Mouse (Mus musculus) kidney, postnatal 0 days (tissue): Measurements from ENCODE around the gene Myo18a. TPM values are rescaled to one million over a fixed set of nuclear protein-coding genes. Genes with fewer than 3 reads are reported as not detected.
A peak's percentile ranks its signal among the peaks of the same experiment; 100 is the strongest.

Experiments used
- ATAC-seq: fragments of 200-750 bp; cut with Nextera tagmentation; replicated peaks from 2 replicates; pipeline ENCODE4 v1.8.0; 2017; ENCODE audit warnings: low read depth, moderate number of reproducible peaks, moderate TSS enrichment, moderate library complexity; ENCODE audit not compliant: low FRiP score
- DNase-seq: peaks from one replicate; pipeline ENCODE4 v3.0.0-alpha.2; 2016; ENCODE audit warnings: low spot score
- H3K27ac ChIP-seq: fragments of 300-500 bp; sonication (generic); 2 replicates; pipeline ENCODE4 v1.5.1; 2014; ENCODE audit warnings: mild to moderate bottlenecking
- H3K27me3 ChIP-seq: fragments of 300-500 bp; sonication (generic); 2 replicates; pipeline ENCODE4 v1.6.1; 2014; ENCODE audit warnings: low read length, mixed read lengths; ENCODE audit not compliant: insufficient read depth
- H3K36me3 ChIP-seq: fragments of 300-500 bp; sonication (generic); 2 replicates; pipeline ENCODE4 v1.6.1; 2014; ENCODE audit warnings: low read length, mixed read lengths; ENCODE audit not compliant: insufficient read depth
- H3K4me1 ChIP-seq: fragments of 300-500 bp; sonication (generic); replicated peaks from 2 replicates; pipeline ENCODE4 v1.6.1; 2014; ENCODE audit warnings: antibody characterized with exemption, low read length, mixed read lengths; ENCODE audit not compliant: insufficient read depth
- H3K4me2 ChIP-seq: fragments of 300-500 bp; sonication (generic); 2 replicates; pipeline ENCODE4 v1.6.1; 2014; ENCODE audit warnings: mild to moderate bottlenecking, low read length, moderate library complexity, mixed read lengths
- H3K4me3 ChIP-seq: fragments of 300-500 bp; sonication (generic); replicated peaks from 2 replicates; pipeline ENCODE4 v1.5.1; 2014; ENCODE audit warnings: low read depth, low read length
- H3K9ac ChIP-seq: fragments of 300-500 bp; sonication (generic); 2 replicates; pipeline ENCODE4 v1.6.1; 2014; ENCODE audit warnings: low read depth, low read length
- H3K9me3 ChIP-seq: fragments of 300-500 bp; sonication (generic); replicated peaks from 2 replicates; pipeline ENCODE4 v1.6.1; 2016; ENCODE audit warnings: low read length, inconsistent platforms, mixed read lengths
- CTCF ChIP-seq: IDR thresholded peaks from 2 replicates; pipeline ENCODE4 v1.5.1; 2016; ENCODE audit warnings: antibody characterized with exemption, low read depth, mild to moderate bottlenecking, moderate library complexity
- WGBS: fragments of 180-500 bp; shearing (Covaris S2); extraction: QIAGEN DNeasy Blood & Tissue Kit; methylation state at CpG from one replicate; pipeline ENCODE4 v1.1.7; 2014; 5-methylcytosine and 5-hydroxymethylcytosine counted together
- polyA plus RNA-seq: library from polyadenylated mRNA; unstranded; fragments of >200 nt; fragmentation: Nextera tagmentation; extraction: Ambion mirVana; gene quantifications from 2 replicates; pipeline ENCODE4 v1.2.1, GENCODE M21; 2015

The Myo18a gene
- polyA plus RNA-seq, 1 experiment from 2014 or later = 26.5 TPM

DNA sequence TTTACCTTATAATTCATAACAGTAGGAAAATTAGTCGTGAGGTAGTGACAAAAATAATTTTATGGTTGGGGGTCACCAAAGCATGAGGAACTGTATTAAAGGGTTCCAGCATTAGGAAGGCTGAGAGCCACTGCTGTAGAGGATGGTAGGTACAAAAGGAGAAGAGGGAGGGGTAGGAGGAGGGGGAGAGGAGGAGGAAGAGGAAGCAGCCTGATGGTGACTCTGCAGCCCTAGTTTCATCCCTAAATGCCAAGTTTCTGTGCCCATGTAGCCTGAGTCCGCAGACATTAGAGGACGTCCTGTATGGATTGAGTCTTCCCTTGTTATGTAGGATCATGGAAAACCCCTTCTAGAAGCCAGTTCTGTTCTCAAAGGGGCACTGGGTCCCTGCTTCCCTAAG is 110.1 kb downstream of the Myo18a start:
- no peaks in the 10 kb centered on the region for H3K36me3 ChIP-seq
- no peak for ATAC-seq
- 38% methylated on average over 3 of the region's 3 CpGs for WGBS

DNA sequence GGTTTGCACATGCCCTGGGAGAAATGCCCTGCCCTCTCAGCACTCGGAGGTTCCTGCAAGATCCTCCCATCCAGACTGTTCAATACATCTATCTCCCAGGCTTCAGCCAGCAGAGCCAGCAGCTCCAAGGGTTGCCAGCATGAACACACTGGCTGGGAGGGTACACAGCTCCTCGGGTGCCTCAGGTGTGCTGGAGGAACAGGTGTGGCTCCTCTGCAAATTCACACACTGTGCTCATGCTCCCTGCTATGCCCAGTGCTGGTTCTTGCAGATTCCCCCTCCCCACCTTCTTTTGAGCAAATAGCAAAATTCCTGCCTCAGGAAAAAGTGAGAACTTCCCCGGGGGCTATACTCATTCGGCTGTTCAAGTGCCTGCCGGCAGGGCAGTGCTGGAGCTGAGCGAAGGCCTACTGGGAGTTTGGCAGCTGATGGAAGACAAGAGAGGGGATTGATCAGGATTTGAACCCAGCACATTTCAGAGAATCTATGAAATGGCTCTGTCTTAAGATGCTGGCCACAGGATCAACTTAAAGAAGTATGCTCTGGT is 111.7 kb downstream of the Myo18a start:
- H3K9ac ChIP-seq = no peak overlapping the region
- H3K4me1 ChIP-seq = peaks cover 14% of the 10 kb centered on the region; the same call in 1 of the 2 replicates
- no peaks in the 10 kb centered on the region for H3K9me3 ChIP-seq
- no peak for DNase-seq
- WGBS = 65% methylated on average over 6 of the region's 6 CpGs
- no peak for TF ChIP-seq CTCF
- no peak overlapping the region for H3K4me2 ChIP-seq
- no peak for ATAC-seq
- no peak overlapping the region for H3K27ac ChIP-seq
- H3K27me3 ChIP-seq = no peaks in the 10 kb centered on the region
- no peaks in the 10 kb centered on the region for H3K36me3 ChIP-seq
- H3K4me3 ChIP-seq = no peak overlapping the region

More for the DNA sequence above, 110.1 kb downstream of the Myo18a start:
- no peak for DNase-seq
- H3K27me3 ChIP-seq = no peaks in the 10 kb centered on the region
- H3K27ac ChIP-seq = no peak overlapping the region
- H3K4me3 ChIP-seq = no peak overlapping the region
- no peak overlapping the region for H3K9ac ChIP-seq
- no peak for TF ChIP-seq CTCF
- no peaks in the 10 kb centered on the region for H3K9me3 ChIP-seq
- H3K4me1 ChIP-seq = peaks cover 14% of the 10 kb centered on the region; the same call in 1 of the 2 replicates
- no peak overlapping the region for H3K4me2 ChIP-seq

DNA sequence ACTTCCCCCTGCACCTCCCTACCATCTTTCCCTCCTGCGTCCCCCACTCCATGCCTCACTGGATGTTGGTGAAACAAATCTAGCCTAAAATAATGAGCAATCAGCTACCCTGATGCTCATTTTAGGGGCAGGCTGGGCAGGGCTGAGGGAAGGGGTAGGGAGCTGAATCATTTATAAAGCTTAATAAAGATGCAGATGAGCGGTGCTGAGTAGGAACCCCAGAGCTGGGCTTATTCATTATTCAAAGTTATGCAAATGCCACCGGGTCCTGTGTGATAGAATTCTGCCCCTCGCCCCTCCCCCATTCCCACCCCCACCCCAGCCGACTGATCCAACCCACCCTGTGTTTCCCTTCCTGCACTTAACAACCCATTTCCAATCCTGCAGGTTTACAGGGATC is 112.2 kb downstream of the Myo18a start:
- H3K36me3 ChIP-seq = no peaks in the 10 kb centered on the region
- no peak overlapping the region for H3K9ac ChIP-seq
- no peak overlapping the region for H3K27ac ChIP-seq
- H3K9me3 ChIP-seq = no peaks in the 10 kb centered on the region
- DNase-seq = no peak
- H3K4me1 ChIP-seq = peaks cover 14% of the 10 kb centered on the region; the same call in 1 of the 2 replicates
- H3K4me3 ChIP-seq = no peak overlapping the region
- no peaks in the 10 kb centered on the region for H3K27me3 ChIP-seq
- no peak for TF ChIP-seq CTCF
- WGBS = 48% methylated on average over 5 of the region's 5 CpGs
- H3K4me2 ChIP-seq = no peak overlapping the region
- no peak for ATAC-seq

DNA sequence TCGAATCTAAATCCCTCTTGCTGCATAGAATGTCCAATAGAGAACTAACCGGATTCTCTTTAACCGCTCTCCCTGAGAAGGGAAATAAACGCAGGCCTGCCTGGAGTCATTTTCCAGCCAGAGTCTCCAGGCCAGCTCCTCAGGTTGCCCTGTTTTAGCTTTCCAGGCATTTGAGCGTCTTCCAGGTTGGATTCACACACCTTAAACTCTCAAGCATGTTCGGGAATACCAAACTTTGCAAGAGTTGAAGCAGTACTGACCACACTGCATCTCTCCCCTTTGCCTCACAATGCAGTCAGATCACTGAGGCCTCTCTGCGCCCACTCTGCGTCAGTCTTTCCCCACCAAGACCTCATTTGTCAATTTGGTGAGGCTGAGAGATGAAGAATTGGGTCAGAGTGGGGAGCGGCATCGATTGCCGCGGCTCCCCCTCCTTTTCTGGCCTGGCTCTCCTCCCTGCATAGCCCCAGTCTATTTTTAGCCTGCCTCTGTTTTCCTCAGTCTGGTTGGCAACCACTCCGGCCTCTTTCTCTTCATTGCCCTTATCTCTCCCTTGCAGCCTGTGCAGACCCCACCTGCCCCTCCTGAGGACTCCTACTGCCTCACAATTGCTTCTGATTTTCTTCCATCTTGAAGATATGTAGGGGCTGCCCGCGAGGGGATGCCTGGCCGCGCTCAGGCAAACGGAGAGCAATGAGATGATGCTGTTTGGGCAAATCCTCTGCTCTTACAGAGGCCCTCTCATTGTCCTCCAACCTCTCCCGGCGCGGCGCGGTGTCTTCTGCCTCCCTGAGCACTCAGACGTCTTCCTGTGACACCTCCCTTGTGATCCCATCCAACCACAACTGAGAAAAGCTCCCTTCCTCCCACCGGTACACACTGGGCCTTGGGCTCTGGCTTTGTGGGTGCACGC is 113.1 kb downstream of the Myo18a start:
- no peak overlapping the region for H3K9ac ChIP-seq
- WGBS = 63% methylated on average over 26 of the region's 26 CpGs
- peaks cover 14% of the 10 kb centered on the region; the same call in 1 of the 2 replicates for H3K4me1 ChIP-seq
- ATAC-seq (no peak), DNase-seq (no peak)
- no peak overlapping the region for H3K4me3 ChIP-seq
- H3K27ac ChIP-seq = no peak overlapping the region
- no peaks in the 10 kb centered on the region for H3K9me3 ChIP-seq
- no peak overlapping the region for H3K4me2 ChIP-seq
- H3K27me3 ChIP-seq = no peaks in the 10 kb centered on the region
- no peak for TF ChIP-seq CTCF
- no peaks in the 10 kb centered on the region for H3K36me3 ChIP-seq

DNA sequence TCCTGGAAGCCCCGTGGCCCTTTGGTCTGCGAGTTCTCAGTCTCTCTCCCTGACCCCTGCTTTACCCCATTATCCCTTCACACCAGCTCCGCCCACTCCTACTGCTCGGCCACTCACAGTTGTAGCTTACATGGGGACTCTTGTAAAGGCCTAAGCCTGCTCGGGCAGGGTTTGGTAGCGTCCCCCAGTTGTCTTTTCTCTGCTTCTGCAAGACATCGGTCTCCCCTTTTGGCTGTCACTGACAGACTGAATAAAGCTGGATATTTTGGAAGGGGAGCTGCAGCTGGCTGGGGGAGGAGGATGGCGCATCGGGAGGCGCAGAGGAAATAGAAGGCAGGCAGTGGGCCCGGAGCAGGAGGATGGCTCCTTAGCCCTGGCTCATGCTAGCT is 113.7 kb downstream of the Myo18a start:
- ATAC-seq = no peak
- no peaks in the 10 kb centered on the region for H3K9me3 ChIP-seq
- H3K4me2 ChIP-seq = no peak overlapping the region
- H3K4me3 ChIP-seq = no peak overlapping the region
- 52% methylated on average over 11 of the region's 11 CpGs for WGBS
- DNase-seq = no peak
- H3K36me3 ChIP-seq = no peaks in the 10 kb centered on the region
- H3K4me1 ChIP-seq = peaks cover 14% of the 10 kb centered on the region; the same call in 1 of the 2 replicates
- no peak for TF ChIP-seq CTCF
- H3K9ac ChIP-seq = no peak overlapping the region
- no peaks in the 10 kb centered on the region for H3K27me3 ChIP-seq
- H3K27ac ChIP-seq = no peak overlapping the region

DNA sequence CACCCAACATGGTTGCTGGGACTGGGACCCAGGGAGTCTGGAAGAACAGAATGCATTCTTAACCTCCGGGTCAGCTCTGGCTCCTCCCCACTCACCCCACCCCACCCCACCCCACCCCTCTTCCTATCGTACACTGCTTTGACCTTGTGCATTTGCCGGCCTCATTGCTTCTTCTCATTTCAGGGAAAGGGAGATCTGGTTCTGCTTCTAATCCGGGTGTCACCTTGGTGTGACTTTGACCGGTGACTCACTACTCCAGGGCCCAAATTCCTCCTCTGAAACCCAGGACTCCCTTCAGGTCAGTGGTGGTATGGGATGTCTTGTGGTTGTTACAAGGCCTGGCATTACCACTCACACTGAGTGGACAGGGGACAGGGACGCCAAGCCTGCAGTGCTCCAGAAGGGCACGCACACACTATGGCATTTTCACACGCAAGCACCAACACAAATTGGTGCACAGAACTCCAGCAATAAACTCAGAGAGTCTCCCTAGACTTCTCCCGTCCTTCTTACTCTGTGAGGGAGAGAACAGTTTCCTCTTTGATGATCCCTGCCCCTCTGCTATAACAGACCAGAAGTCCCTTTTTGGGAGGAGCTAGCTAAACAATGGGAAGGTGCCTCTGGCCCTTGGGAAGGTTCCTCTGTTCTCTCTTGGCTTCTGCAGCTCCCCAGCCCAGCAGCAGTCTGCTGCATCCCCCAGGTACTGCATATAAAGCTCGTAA is 121.6 kb downstream of the Myo18a start:
- no peak for TF ChIP-seq CTCF
- H3K27ac ChIP-seq = peak overlapping the region; percentile 19; the same call in 1 of the 2 replicates
- no peaks in the 10 kb centered on the region for H3K36me3 ChIP-seq
- no peak overlapping the region for H3K9ac ChIP-seq
- no peaks in the 10 kb centered on the region for H3K9me3 ChIP-seq
- H3K4me2 ChIP-seq = no peak overlapping the region
- DNase-seq (no peak), ATAC-seq (no peak)
- 40% methylated on average over 10 of the region's 10 CpGs for WGBS
- H3K27me3 ChIP-seq = no peaks in the 10 kb centered on the region
- no peak overlapping the region for H3K4me3 ChIP-seq
- H3K4me1 ChIP-seq = no peaks in the 10 kb centered on the region
